Mouse (Mus musculus): Measurements from ENCODE around the gene Mxi1.

Mxi1 gene

GRCm38 (mm10) chr19:53299829-53300181 lies 10.5 kb upstream of the Mxi1 start:
- DNase-seq (ENCODE audit: low spot score) = no peak

GRCm38 (mm10) chr19:53303382-53303781 lies 6.9 kb upstream of the Mxi1 start:
- DNase-seq (ENCODE audit: low spot score) = no peak

GRCm38 (mm10) chr19:53305621-53306020 lies 4.7 kb upstream of the Mxi1 start:
- no peak for DNase-seq (ENCODE audit: low spot score)

GRCm38 (mm10) chr19:53306706-53307105 lies 3.6 kb upstream of the Mxi1 start:
- no peak for DNase-seq (ENCODE audit: low spot score)

- no peak for DNase-seq (ENCODE audit: low spot score)
Observed at GRCm38 (mm10) chr19:53307219-53307618, 3.1 kb upstream of the Mxi1 start.

- DNase-seq (ENCODE audit: low spot score) = no peak
Observed at GRCm38 (mm10) chr19:53309631-53310030, 687 bp upstream of the Mxi1 start.

- DNase-seq (ENCODE audit: low spot score) = no peak
Observed at GRCm38 (mm10) chr19:53310771-53311523, 629 bp downstream of the Mxi1 start.

- DNase-seq (ENCODE audit: low spot score) = no peak
Observed at GRCm38 (mm10) chr19:53311524-53312335, 1.4 kb downstream of the Mxi1 start.

- no peak for DNase-seq (ENCODE audit: low spot score)
Observed at GRCm38 (mm10) chr19:53312336-53312871, 2.1 kb downstream of the Mxi1 start.

GRCm38 (mm10) chr19:53312951-53313683 lies 2.8 kb downstream of the Mxi1 start:
- peak; percentile 76 for DNase-seq (ENCODE audit: low spot score)

- DNase-seq (ENCODE audit: low spot score) = peak; percentile 99
Observed at GRCm38 (mm10) chr19:53313684-53314443, 3.5 kb downstream of the Mxi1 start.

- DNase-seq (ENCODE audit: low spot score) = no peak
Observed at GRCm38 (mm10) chr19:53314530-53315208, 4.4 kb downstream of the Mxi1 start.

GRCm38 (mm10) chr19:53315209-53315654 lies 4.9 kb downstream of the Mxi1 start:
- no peak for DNase-seq (ENCODE audit: low spot score)

GRCm38 (mm10) chr19:53316105-53316504 lies 5.8 kb downstream of the Mxi1 start:
- DNase-seq (ENCODE audit: low spot score) = no peak

- no peak for DNase-seq (ENCODE audit: low spot score)
Observed at GRCm38 (mm10) chr19:53316963-53317362, 6.6 kb downstream of the Mxi1 start.

GRCm38 (mm10) chr19:53318143-53319132 lies 8.1 kb downstream of the Mxi1 start:
- no peak for DNase-seq (ENCODE audit: low spot score)

- no peak for DNase-seq (ENCODE audit: low spot score)
Observed at GRCm38 (mm10) chr19:53320264-53321110, 10.2 kb downstream of the Mxi1 start.

- DNase-seq (ENCODE audit: low spot score) = no peak
Observed at GRCm38 (mm10) chr19:53321273-53321672, 11.0 kb downstream of the Mxi1 start.
